Mouse (Mus musculus) heart, embryonic 14.5 days (tissue): ENCODE results near the gene Cdkn2d. TPM values are rescaled to one million over a fixed set of nuclear protein-coding genes. Genes with fewer than 3 reads are reported as not detected.

Source experiments
- ATAC-seq: fragments of 200-750 bp; cut with Nextera tagmentation; 2 replicates; pipeline ENCODE4 v1.8.0; 2017; ENCODE audit warnings: low read depth, moderate TSS enrichment; ENCODE audit not compliant: insufficient number of reproducible peaks, insufficient read depth, low FRiP score
- H3K27ac ChIP-seq, 2 experiments: fragments of 200-500 bp in 1 of 2; fragments of 300-500 bp in 1 of 2; sonication (generic) in 1 of 2; replicated peaks in 1 of 2; 2 replicates each; pipeline ENCODE4 v1.5.1; 2012 to 2014; ENCODE audit warnings: low read depth in 2 of 2, low read length in 2 of 2, control low read depth in 1 of 2, mild to moderate bottlenecking in 1 of 2, mixed read lengths in 1 of 2; ENCODE audit not compliant: control insufficient read depth in 1 of 2, insufficient read depth in 1 of 2
- H3K27me3 ChIP-seq: fragments of 300-500 bp; sonication (generic); 2 replicates; pipeline ENCODE4 v1.6.1; 2014; ENCODE audit warnings: mild to moderate bottlenecking, low read length, control low read depth; ENCODE audit not compliant: control insufficient read depth, insufficient read depth
- H3K36me3 ChIP-seq: fragments of 300-500 bp; sonication (generic); 2 replicates; pipeline ENCODE4 v1.6.1; 2014; ENCODE audit warnings: mild to moderate bottlenecking, control low read depth, low read length, mixed read lengths; ENCODE audit not compliant: control insufficient read depth, insufficient read depth
- H3K4me1 ChIP-seq, 2 experiments: fragments of 200-500 bp in 1 of 2; fragments of 300-500 bp in 1 of 2; sonication (generic) in 1 of 2; 2 replicates each; pipeline ENCODE4 v1.6.1; 2012 to 2014; ENCODE audit warnings: low read length in 2 of 2, control low read depth in 1 of 2, mixed read lengths in 1 of 2; ENCODE audit not compliant: control insufficient read depth in 2 of 2, insufficient read depth in 2 of 2
- H3K4me2 ChIP-seq: fragments of 300-500 bp; sonication (generic); 2 replicates; pipeline ENCODE4 v1.6.1; 2014; ENCODE audit warnings: mild to moderate bottlenecking, low read length
- H3K4me3 ChIP-seq, 2 experiments: fragments of 200-500 bp in 1 of 2; fragments of 300-500 bp in 1 of 2; sonication (generic) in 1 of 2; 2 replicates each; pipeline ENCODE4 v1.5.1; 2012 to 2014; ENCODE audit warnings: low read length in 2 of 2, mild to moderate bottlenecking in 2 of 2, control low read depth in 1 of 2, low read depth in 1 of 2, moderate library complexity in 1 of 2; ENCODE audit not compliant: control insufficient read depth in 1 of 2, insufficient read depth in 1 of 2
- H3K9ac ChIP-seq: fragments of 300-500 bp; sonication (generic); 2 replicates; pipeline ENCODE4 v1.6.1; 2014; ENCODE audit warnings: mild to moderate bottlenecking, low read length
- H3K9me3 ChIP-seq: fragments of 300-500 bp; sonication (generic); 2 replicates; pipeline ENCODE4 v1.6.1; 2016; ENCODE audit warnings: low read length, control low read depth; ENCODE audit not compliant: control insufficient read depth
- WGBS: fragments of 180-500 bp; shearing (Covaris S2); extraction: QIAGEN DNeasy Blood & Tissue Kit; methylation state at CpG from one replicate; pipeline ENCODE4 v1.1.7; 2014; 5-methylcytosine and 5-hydroxymethylcytosine counted together
- polyA plus RNA-seq: library from polyadenylated mRNA; unstranded; fragments of >200 nt; fragmentation: Nextera tagmentation; extraction: Ambion mirVana; gene quantifications from 2 replicates; pipeline ENCODE4 v1.2.1, GENCODE M21; 2014

The Cdkn2d gene
- polyA plus RNA-seq, 1 experiment from 2014 or later: 96.9 TPM

- H3K27me3 ChIP-seq: peaks cover 8% of the 10 kb centered on the region
- H3K4me1 ChIP-seq: peaks cover 2 to 7% of the 10 kb centered on the region in 2 experiments; a peak in 3 of 4 replicates
- H3K4me2 ChIP-seq: no peak overlapping the region
- no peaks in the 10 kb centered on the region for H3K9me3 ChIP-seq
- WGBS: 71% methylated on average over 7 of the region's 7 CpGs
- no peak overlapping the region for H3K9ac ChIP-seq
- no peak overlapping the region for H3K4me3 ChIP-seq
- H3K27ac ChIP-seq: no peak overlapping the region
- no peak for ATAC-seq
- no peaks in the 10 kb centered on the region for H3K36me3 ChIP-seq
These were observed 25.5 kb upstream of the Cdkn2d start for GRCm38 (mm10) chr9:21316696-21317095.

GRCm38 (mm10) chr9:21315421-21315820 lies 24.2 kb upstream of the Cdkn2d start:
- H3K4me2 ChIP-seq: no peak overlapping the region
- WGBS: 46% methylated on average over 5 of the region's 5 CpGs
- no peaks in the 10 kb centered on the region for H3K36me3 ChIP-seq
- H3K27ac ChIP-seq: no peak overlapping the region
- no peak for ATAC-seq
- H3K27me3 ChIP-seq: peaks cover 14% of the 10 kb centered on the region
- H3K9me3 ChIP-seq: no peaks in the 10 kb centered on the region
- no peak overlapping the region for H3K9ac ChIP-seq
- no peaks in the 10 kb centered on the region for H3K4me1 ChIP-seq
- no peak overlapping the region for H3K4me3 ChIP-seq

GRCm38 (mm10) chr9:21314367-21315140 lies 23.3 kb upstream of the Cdkn2d start:
- no peaks in the 10 kb centered on the region for H3K4me1 ChIP-seq
- no peak overlapping the region for H3K27ac ChIP-seq
- H3K27me3 ChIP-seq: peaks cover 14% of the 10 kb centered on the region
- no peaks in the 10 kb centered on the region for H3K9me3 ChIP-seq
- H3K36me3 ChIP-seq: no peaks in the 10 kb centered on the region
- H3K9ac ChIP-seq: no peak overlapping the region
- ATAC-seq: no peak
- H3K4me2 ChIP-seq: no peak overlapping the region
- WGBS: 85% methylated on average over 9 of the region's 9 CpGs
- H3K4me3 ChIP-seq: no peak overlapping the region

- ATAC-seq: peak; percentile 60; the same call in 1 of the 2 replicates
- 7% methylated on average over 11 of the region's 11 CpGs for WGBS
- H3K27ac ChIP-seq: no peak overlapping the region
- H3K9ac ChIP-seq: no peak overlapping the region
- H3K9me3 ChIP-seq: no peaks in the 10 kb centered on the region
- H3K4me2 ChIP-seq: no peak overlapping the region
- no peak overlapping the region for H3K4me3 ChIP-seq
- no peaks in the 10 kb centered on the region for H3K36me3 ChIP-seq
- no peaks in the 10 kb centered on the region for H3K4me1 ChIP-seq
- peaks cover 14% of the 10 kb centered on the region for H3K27me3 ChIP-seq
These were observed 22.2 kb upstream of the Cdkn2d start for GRCm38 (mm10) chr9:21313394-21313793.

- Histone ChIP-seq H3K9me3 (no peaks in the 10 kb centered on the region), H3K36me3 (no peaks in the 10 kb centered on the region), H3K4me3 (0 out of 4 replicates have a peak within 1 kb of the TSS, but pooled peaks of 1 of the 2 experiments have one; percentile 10), H3K4me1 (no peaks in the 10 kb centered on the region), H3K27ac (no peak within 1 kb of the TSS), H3K27me3 (peaks cover 14% of the 10 kb centered on the region), H3K9ac (no peak within 1 kb of the TSS), H3K4me2 (peak within 1 kb of the TSS; percentile 19; the same call in 1 of the 2 replicates)
- no peak for ATAC-seq
- WGBS: 12% methylated on average over 35 of the region's 35 CpGs
These were observed 20.9 kb upstream of the Cdkn2d start, which contains the start of gene Ap1m2 for GRCm38 (mm10) chr9:21312134-21312533. Gene Ap1m2 (minus strand): TSS chr9:21312337.

- Histone ChIP-seq H3K4me3 (0 out of 4 replicates have a peak overlapping the region, but pooled peaks of 1 of the 2 experiments have one; percentile 10), H3K27me3 (peaks cover 14% of the 10 kb centered on the region), H3K4me2 (peak overlapping the region; percentile 19; the same call in 1 of the 2 replicates), H3K9me3 (no peaks in the 10 kb centered on the region), H3K4me1 (no peaks in the 10 kb centered on the region), H3K36me3 (no peaks in the 10 kb centered on the region), H3K27ac (no peak overlapping the region), H3K9ac (no peak overlapping the region)
- ATAC-seq: no peak
- WGBS: 30% methylated on average over 7 of the region's 7 CpGs
These were observed 20.5 kb upstream of the Cdkn2d start for GRCm38 (mm10) chr9:21311695-21312094.

GRCm38 (mm10) chr9:21309150-21309741 lies 18.0 kb upstream of the Cdkn2d start:
- H3K27me3 ChIP-seq: peaks cover 14% of the 10 kb centered on the region
- H3K4me1 ChIP-seq: peaks cover 0 to 2% of the 10 kb centered on the region in 2 experiments; a peak in 1 of 4 replicates
- no peak overlapping the region for H3K27ac ChIP-seq
- H3K9ac ChIP-seq: no peak overlapping the region
- no peaks in the 10 kb centered on the region for H3K9me3 ChIP-seq
- no peak overlapping the region for H3K4me3 ChIP-seq
- H3K4me2 ChIP-seq: 0 out of 2 replicates have a peak overlapping the region, but pooled peaks have one; percentile 8
- no peak for ATAC-seq
- no peaks in the 10 kb centered on the region for H3K36me3 ChIP-seq
- 55% methylated on average over 15 of the region's 15 CpGs for WGBS
